Mouse (Mus musculus): ENCODE measurements around the gene Adamts3. TPM values are rescaled to one million over a fixed set of nuclear protein-coding genes. Genes with fewer than 3 reads are reported as not detected.

The Adamts3 gene
- polyA plus RNA-seq, 1 experiment from 2014 or later, result 0.72 TPM

DNA sequence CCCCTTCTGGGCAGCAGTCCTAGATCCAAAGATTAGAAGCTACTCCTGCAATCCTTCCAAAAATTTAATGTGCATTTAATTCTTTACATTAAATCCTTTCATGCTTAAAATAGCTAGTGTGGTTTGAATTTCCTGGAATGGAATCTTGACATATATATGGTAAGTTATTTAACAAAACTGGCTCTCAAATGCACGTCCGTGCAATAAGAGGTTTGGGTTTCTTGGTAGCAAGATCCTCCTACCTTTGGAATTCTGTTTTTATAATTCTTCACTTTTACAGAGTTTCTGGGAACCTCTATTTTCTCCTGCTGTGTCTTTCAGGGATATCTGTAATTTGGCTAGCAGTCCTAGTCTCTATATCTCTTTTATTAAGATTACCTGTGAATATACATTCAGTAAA lies 148.4 kb downstream of the Adamts3 start:
- Histone ChIP-seq H3K27me3 (replicated peaks; ENCODE audit: control insufficient read depth, insufficient read depth, low read length) (no peaks in the 10 kb centered on the region), H3K27ac (ENCODE audit: low read depth, low read length) (no peak overlapping the region), H3K4me1 (replicated peaks; ENCODE audit: control insufficient read depth, insufficient read depth, low read length) (no peaks in the 10 kb centered on the region), H3K36me3 (ENCODE audit: control insufficient read depth, insufficient read depth) (no peaks in the 10 kb centered on the region), H3K9me3 (ENCODE audit: control insufficient read depth) (no peaks in the 10 kb centered on the region), H3K4me2 (replicated peaks; ENCODE audit: low read depth) (no peak overlapping the region), H3K9ac (ENCODE audit: low read depth, low read length) (no peak overlapping the region), H3K4me3 (ENCODE audit: low read depth, low read length) (no peak overlapping the region)
- no peak for TF ChIP-seq CTCF (IDR thresholded peaks at IDR 0.05; ENCODE audit: low read depth)
- 88% methylated on average over 2 of the region's 2 CpGs for WGBS
- no peak for ATAC-seq

DNA sequence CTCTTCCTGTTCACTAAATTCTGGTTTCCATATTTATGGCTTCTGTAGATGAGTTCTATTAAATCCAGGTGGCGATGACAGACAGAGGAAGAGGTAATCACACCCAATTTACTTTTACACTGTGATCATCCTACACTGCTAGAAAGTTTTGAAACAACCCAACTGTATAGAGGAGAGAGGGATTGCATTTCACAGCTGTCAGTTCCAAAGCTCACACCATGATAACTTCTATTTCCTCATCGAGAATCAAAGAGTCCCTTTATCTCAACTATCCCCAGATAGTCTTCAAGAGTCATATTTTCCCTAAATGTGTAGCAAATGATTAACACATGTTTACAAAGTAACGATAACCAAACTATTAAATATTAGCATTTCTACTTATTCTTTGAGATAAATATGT lies 152.7 kb downstream of the Adamts3 start:
- H3K9me3 ChIP-seq (ENCODE audit: control insufficient read depth), result no peaks in the 10 kb centered on the region
- no peak overlapping the region for H3K27ac ChIP-seq (ENCODE audit: low read depth, low read length)
- H3K4me2 ChIP-seq (replicated peaks; ENCODE audit: low read depth), result no peak overlapping the region
- no peak overlapping the region for H3K9ac ChIP-seq (ENCODE audit: low read depth, low read length)
- no peaks in the 10 kb centered on the region for H3K27me3 ChIP-seq (replicated peaks; ENCODE audit: control insufficient read depth, insufficient read depth, low read length)
- WGBS, result 40% methylated on average over 3 of the region's 3 CpGs
- peak; percentile 82 for ATAC-seq
- H3K36me3 ChIP-seq (ENCODE audit: control insufficient read depth, insufficient read depth), result no peaks in the 10 kb centered on the region
- H3K4me1 ChIP-seq (replicated peaks; ENCODE audit: control insufficient read depth, insufficient read depth, low read length), result 0 out of 2 replicates have a peak, but pooled peaks cover 4% of the 10 kb centered on the region
- H3K4me3 ChIP-seq (ENCODE audit: low read depth, low read length), result no peak overlapping the region
- TF ChIP-seq CTCF (IDR thresholded peaks at IDR 0.05; ENCODE audit: low read depth), result no peak

DNA sequence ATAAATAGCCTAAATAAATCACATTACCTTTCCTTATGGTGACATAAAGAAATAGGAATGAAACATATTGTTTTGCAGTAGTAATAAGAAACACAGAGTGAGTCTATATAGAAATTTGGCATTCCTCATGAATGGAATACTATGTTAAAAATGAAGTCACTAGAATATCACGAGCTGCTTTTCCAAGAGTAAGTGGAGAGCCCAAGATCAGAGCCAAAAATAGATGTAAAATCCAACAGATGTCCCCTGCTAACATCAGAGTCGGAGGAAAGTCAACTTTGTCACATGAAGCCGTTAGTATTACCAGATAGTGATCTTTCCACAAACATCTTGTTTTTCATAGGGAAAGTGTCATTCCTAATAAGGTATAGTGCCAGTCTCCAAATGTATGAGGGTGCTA lies 155.0 kb downstream of the Adamts3 start:
- H3K27ac ChIP-seq (ENCODE audit: low read depth, low read length), result no peak overlapping the region
- no peak overlapping the region for H3K4me3 ChIP-seq (ENCODE audit: low read depth, low read length)
- TF ChIP-seq CTCF (IDR thresholded peaks at IDR 0.05; ENCODE audit: low read depth), result no peak
- H3K4me1 ChIP-seq (replicated peaks; ENCODE audit: control insufficient read depth, insufficient read depth, low read length), result 0 out of 2 replicates have a peak, but pooled peaks cover 4% of the 10 kb centered on the region
- H3K9ac ChIP-seq (ENCODE audit: low read depth, low read length), result no peak overlapping the region
- H3K36me3 ChIP-seq (ENCODE audit: control insufficient read depth, insufficient read depth), result no peaks in the 10 kb centered on the region
- ATAC-seq, result no peak
- H3K4me2 ChIP-seq (replicated peaks; ENCODE audit: low read depth), result no peak overlapping the region
- no peaks in the 10 kb centered on the region for H3K9me3 ChIP-seq (ENCODE audit: control insufficient read depth)
- no peaks in the 10 kb centered on the region for H3K27me3 ChIP-seq (replicated peaks; ENCODE audit: control insufficient read depth, insufficient read depth, low read length)
- 54% methylated on average over 3 of the region's 3 CpGs for WGBS

DNA sequence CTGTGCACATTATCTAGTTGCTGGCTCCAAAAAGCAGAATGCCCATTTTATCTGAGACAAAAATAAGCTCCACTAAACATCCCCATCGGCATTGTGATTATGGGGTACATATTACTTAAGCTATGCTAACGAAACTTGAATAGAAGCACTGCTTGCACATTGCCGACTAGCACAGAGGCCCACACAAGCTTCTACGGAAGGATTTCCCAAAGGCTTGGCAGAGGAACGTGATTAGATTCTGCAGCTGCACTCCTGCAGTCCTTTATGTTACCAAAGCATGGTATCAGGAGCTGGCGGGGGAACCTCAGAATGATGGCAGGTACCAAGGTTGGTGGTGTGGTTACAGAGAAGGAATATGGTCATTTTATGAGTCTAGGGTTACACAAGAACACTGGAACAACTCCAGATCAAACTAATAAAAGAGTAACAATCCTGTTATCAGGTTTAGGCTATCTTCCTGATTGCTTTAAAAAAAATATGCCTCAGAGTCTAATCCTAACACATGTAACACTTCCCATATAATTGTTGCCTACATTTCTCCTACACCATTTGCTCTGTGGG lies 155.6 kb downstream of the Adamts3 start:
- H3K27me3 ChIP-seq (replicated peaks; ENCODE audit: control insufficient read depth, insufficient read depth, low read length), result no peaks in the 10 kb centered on the region
- no peak overlapping the region for H3K4me2 ChIP-seq (replicated peaks; ENCODE audit: low read depth)
- H3K9me3 ChIP-seq (ENCODE audit: control insufficient read depth), result no peaks in the 10 kb centered on the region
- ATAC-seq, result peak; percentile 82
- no peak overlapping the region for H3K9ac ChIP-seq (ENCODE audit: low read depth, low read length)
- 0 out of 2 replicates have a peak, but pooled peaks cover 4% of the 10 kb centered on the region for H3K4me1 ChIP-seq (replicated peaks; ENCODE audit: control insufficient read depth, insufficient read depth, low read length)
- no peaks in the 10 kb centered on the region for H3K36me3 ChIP-seq (ENCODE audit: control insufficient read depth, insufficient read depth)
- 44% methylated on average over 6 of the region's 6 CpGs for WGBS
- no peak overlapping the region for H3K4me3 ChIP-seq (ENCODE audit: low read depth, low read length)
- no peak for TF ChIP-seq CTCF (IDR thresholded peaks at IDR 0.05; ENCODE audit: low read depth)
- H3K27ac ChIP-seq (ENCODE audit: low read depth, low read length), result no peak overlapping the region

DNA sequence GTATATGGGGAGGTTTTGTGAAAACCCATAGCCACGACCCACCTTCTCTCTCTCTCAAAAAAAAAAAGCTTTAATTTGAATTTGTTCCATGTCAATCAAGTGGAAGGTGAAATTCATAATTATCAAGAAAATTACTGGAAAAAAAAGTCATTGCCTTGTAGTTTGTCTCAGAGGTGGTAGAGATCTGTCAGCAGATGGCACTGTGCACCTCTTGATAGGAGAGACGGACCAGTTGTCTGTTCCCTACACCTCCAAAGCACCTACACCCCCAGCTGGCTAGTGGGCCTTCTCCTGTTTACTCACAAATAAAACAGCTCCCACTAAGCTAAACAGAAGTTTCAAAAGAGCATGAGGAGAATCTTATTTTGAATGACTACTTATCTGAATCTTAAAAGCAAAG lies 168.6 kb downstream of the Adamts3 start:
- H3K9me3 ChIP-seq (ENCODE audit: control insufficient read depth), result no peaks in the 10 kb centered on the region

DNA sequence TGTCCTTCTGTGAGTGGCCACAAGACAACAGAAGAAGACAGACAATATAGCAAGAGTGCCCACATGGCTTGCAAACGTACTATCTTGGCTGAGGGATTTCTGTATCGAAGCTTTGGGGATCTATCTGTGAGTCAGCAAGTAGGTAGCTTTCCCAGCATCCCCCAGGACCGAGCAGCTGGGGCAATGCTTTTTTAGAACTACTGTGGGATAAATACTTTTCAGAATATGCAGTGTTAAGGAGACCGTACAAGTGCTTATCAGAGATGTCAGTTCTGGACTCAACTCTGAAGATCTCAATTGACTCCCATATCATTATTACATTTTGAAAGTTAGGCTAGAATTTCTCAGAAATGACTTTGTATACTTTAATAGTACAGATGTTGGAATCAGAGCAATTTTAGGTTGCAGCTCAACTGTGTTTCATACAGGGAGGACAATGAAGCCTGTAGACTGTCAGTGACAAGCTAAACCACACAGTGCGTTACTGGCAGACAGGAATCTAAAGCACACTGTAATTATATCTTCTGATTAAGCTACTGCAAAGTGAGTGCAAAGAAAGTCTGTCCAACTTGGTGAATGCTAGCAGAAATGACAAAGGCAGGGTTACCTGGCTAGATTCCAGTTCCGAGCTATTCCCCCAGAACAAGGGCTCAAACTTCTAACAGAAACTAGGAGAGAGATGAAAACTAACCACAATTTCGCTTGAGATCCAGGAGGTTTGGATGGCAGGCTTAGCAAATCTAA lies 171.8 kb downstream of the Adamts3 start:
- H3K27me3 ChIP-seq (replicated peaks; ENCODE audit: control insufficient read depth, insufficient read depth, low read length), result no peaks in the 10 kb centered on the region
- ATAC-seq, result no peak
- no peak overlapping the region for H3K4me3 ChIP-seq (ENCODE audit: low read depth, low read length)
- no peak overlapping the region for H3K9ac ChIP-seq (ENCODE audit: low read depth, low read length)
- no peak overlapping the region for H3K27ac ChIP-seq (ENCODE audit: low read depth, low read length)
- no peak overlapping the region for H3K4me2 ChIP-seq (replicated peaks; ENCODE audit: low read depth)
- no peak for TF ChIP-seq CTCF (IDR thresholded peaks at IDR 0.05; ENCODE audit: low read depth)
- H3K36me3 ChIP-seq (ENCODE audit: control insufficient read depth, insufficient read depth), result no peaks in the 10 kb centered on the region
- H3K4me1 ChIP-seq (replicated peaks; ENCODE audit: control insufficient read depth, insufficient read depth, low read length), result no peaks in the 10 kb centered on the region
- H3K9me3 ChIP-seq (ENCODE audit: control insufficient read depth), result no peaks in the 10 kb centered on the region
- WGBS, result 84% methylated on average over 7 of the region's 7 CpGs

More for the DNA sequence above, 168.6 kb downstream of the Adamts3 start:
- Histone ChIP-seq H3K27ac (ENCODE audit: low read depth, low read length) (no peak overlapping the region), H3K9ac (ENCODE audit: low read depth, low read length) (no peak overlapping the region), H3K4me1 (replicated peaks; ENCODE audit: control insufficient read depth, insufficient read depth, low read length) (no peaks in the 10 kb centered on the region), H3K36me3 (ENCODE audit: control insufficient read depth, insufficient read depth) (no peaks in the 10 kb centered on the region), H3K4me3 (ENCODE audit: low read depth, low read length) (no peak overlapping the region), H3K27me3 (replicated peaks; ENCODE audit: control insufficient read depth, insufficient read depth, low read length) (no peaks in the 10 kb centered on the region), H3K4me2 (replicated peaks; ENCODE audit: low read depth) (no peak overlapping the region)
- 50% methylated on average over 2 of the region's 2 CpGs for WGBS
- peak; percentile 74 for TF ChIP-seq CTCF (IDR thresholded peaks at IDR 0.05; ENCODE audit: low read depth)
- ATAC-seq, result no peak

Measured in intestine, postnatal 0 days (tissue).